Mouse (Mus musculus): ENCODE measurements at regions not wholly inside any gene's neighbourhood (a gene's known extent, or its start where the extent isn't known, plus 50 kb on each side); places are given as distances from the start of the nearest gene placed in this dataset.
A peak's percentile ranks its signal among the peaks of the same experiment; 100 is the strongest.

DNA sequence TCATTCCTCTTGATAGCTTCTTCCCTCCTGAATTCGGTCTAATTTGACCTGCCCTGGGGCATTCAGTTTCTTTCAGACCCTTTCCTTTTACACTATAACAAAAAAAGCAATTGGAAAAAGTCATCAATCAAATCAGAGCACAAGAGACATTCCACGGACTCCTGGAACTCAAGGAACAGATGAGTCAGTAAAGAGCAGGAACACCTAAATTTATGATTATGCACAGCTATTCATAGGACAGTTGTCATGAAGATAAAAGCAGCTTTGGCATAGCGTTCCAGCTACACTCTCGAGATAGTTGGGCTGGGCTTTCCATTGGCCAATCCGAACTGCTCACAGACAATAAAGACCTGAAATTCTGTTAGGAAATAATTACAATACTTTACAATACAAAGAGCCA is 2348.4 kb upstream of the Gm7489 start:
- no peak for DNase-seq
- Histone ChIP-seq H3K4me3 (ENCODE audit: low read depth, low read length) (no peak overlapping the region), H3K27ac (ENCODE audit: low read depth) (no peak overlapping the region), H3K9ac (no peak overlapping the region), H3K36me3 (ENCODE audit: insufficient read depth) (no peaks in the 10 kb centered on the region), H3K9me3 (ENCODE audit: low read depth, low read length) (no peaks in the 10 kb centered on the region), H3K27me3 (ENCODE audit: insufficient read depth, low read length) (no peaks in the 10 kb centered on the region), H3K4me1 (ENCODE audit: insufficient read depth) (no peaks in the 10 kb centered on the region), H3K4me2 (no peak overlapping the region)
- no peak for ATAC-seq (ENCODE audit: insufficient read depth)
- WGBS, result 46% methylated on average over 5 of the region's 5 CpGs
- no peak for TF ChIP-seq CTCF (IDR thresholded peaks at IDR 0.05; ENCODE audit: low read depth)

DNA sequence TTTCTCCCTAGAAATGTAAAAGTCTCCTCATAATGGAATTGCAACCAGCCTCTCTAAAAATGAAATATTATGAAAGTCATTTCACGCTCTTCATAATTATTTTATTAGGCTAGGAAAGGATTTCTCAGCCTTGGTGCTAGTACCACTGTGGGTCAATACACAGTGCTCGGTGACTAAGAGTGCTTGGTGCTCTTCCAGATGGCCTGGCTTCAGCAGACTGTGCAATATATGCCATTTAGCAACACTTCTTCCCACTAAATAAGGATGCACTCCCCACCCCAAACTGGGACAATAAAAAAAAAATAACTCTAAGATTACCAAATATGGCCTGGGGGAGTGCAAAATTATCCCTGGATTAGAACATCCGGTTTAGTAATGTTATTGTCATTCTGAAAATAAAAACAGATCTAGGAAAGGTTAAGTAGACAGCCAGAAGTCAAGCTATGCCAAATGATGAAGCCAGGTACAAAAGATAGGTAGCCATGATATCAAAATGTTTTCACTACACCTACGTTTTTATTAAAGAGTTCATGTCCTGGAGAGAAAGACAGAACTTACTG is 2333.4 kb upstream of the Gm7489 start:
- Histone ChIP-seq H3K4me2 (no peak overlapping the region), H3K9ac (no peak overlapping the region), H3K27me3 (ENCODE audit: insufficient read depth, low read length) (no peaks in the 10 kb centered on the region), H3K27ac (ENCODE audit: low read depth) (no peak overlapping the region), H3K4me3 (ENCODE audit: low read depth, low read length) (no peak overlapping the region), H3K9me3 (ENCODE audit: low read depth, low read length) (no peaks in the 10 kb centered on the region), H3K36me3 (ENCODE audit: insufficient read depth) (no peaks in the 10 kb centered on the region), H3K4me1 (ENCODE audit: insufficient read depth) (no peaks in the 10 kb centered on the region)
- WGBS, result 83% methylated on average over 4 of the region's 4 CpGs
- no peak for DNase-seq
- TF ChIP-seq CTCF (IDR thresholded peaks at IDR 0.05; ENCODE audit: low read depth), result no peak
- no peak for ATAC-seq (ENCODE audit: insufficient read depth)

DNA sequence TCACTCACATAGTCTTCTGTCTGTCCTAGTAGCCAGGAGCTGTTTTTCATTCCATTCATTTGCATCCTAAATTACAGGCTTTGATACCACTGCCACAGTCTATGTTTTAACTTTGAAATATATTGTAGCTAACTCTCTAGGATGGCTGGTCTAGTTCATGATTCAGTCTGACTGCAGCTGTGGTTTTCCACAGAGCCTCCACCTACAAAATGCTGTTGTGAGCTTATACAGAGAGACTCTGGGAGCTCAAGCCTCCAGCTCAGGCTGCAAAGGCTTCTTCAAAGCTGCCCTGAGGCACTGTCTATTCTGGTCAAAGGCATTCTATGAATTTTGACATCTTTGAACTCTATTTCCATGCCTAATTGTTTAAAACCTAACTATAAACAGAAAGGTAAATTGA is 2326.5 kb upstream of the Gm7489 start:
- Histone ChIP-seq H3K36me3 (ENCODE audit: insufficient read depth) (no peaks in the 10 kb centered on the region), H3K4me1 (ENCODE audit: insufficient read depth) (no peaks in the 10 kb centered on the region), H3K27me3 (ENCODE audit: insufficient read depth, low read length) (no peaks in the 10 kb centered on the region), H3K4me2 (no peak overlapping the region), H3K27ac (ENCODE audit: low read depth) (no peak overlapping the region), H3K9ac (no peak overlapping the region), H3K9me3 (ENCODE audit: low read depth, low read length) (no peaks in the 10 kb centered on the region), H3K4me3 (ENCODE audit: low read depth, low read length) (no peak overlapping the region)
- TF ChIP-seq CTCF (IDR thresholded peaks at IDR 0.05; ENCODE audit: low read depth), result no peak
- DNase-seq (no peak), ATAC-seq (ENCODE audit: insufficient read depth) (no peak)

DNA sequence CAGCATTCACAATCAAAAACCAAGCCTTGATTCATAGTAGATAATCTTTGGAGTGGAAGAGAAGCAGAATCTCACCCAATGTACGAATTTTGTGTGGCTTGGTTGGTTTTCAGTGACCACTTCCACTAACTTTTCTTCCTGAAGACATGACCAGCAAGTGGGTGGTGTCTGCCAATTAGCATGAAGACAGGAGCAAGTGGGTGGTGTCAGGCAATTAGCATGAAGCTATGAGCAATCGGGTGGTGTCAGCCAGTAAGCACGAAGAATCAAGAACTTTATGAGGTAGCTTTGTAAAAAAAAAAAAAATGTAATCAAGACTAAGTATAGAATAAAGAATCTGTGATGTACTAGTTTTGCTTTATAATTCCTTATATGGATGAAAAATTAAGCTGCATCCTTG is 2319.2 kb upstream of the Gm7489 start:
- Histone ChIP-seq H3K4me2 (no peak overlapping the region), H3K36me3 (ENCODE audit: insufficient read depth) (no peaks in the 10 kb centered on the region), H3K27me3 (ENCODE audit: insufficient read depth, low read length) (no peaks in the 10 kb centered on the region), H3K9me3 (ENCODE audit: low read depth, low read length) (no peaks in the 10 kb centered on the region), H3K4me1 (ENCODE audit: insufficient read depth) (no peaks in the 10 kb centered on the region), H3K4me3 (ENCODE audit: low read depth, low read length) (no peak overlapping the region), H3K9ac (no peak overlapping the region), H3K27ac (ENCODE audit: low read depth) (no peak overlapping the region)
- TF ChIP-seq CTCF (IDR thresholded peaks at IDR 0.05; ENCODE audit: low read depth), result no peak
- WGBS, result 76% methylated on average over 3 of the region's 3 CpGs
- ATAC-seq (ENCODE audit: insufficient read depth) (no peak), DNase-seq (no peak)

DNA sequence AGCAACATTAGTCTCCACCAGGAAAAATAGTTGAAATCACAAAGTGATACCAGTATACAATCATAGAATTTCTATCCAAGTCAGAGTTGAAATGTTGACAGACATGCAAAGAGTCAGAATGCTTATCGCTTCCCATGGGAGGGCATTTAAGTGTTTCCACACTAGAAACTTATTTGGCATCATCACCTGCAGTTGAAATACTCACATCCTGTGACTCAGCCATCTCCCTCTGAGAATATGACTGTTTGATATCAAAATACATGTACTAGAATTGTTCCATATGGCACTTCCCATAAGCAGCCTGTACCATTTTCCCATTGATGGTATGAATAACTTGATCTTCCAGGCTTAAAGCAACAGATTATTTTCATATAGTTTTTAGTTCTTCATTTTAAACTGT is 2314.1 kb upstream of the Gm7489 start:
- no peak overlapping the region for H3K27ac ChIP-seq (ENCODE audit: low read depth)
- DNase-seq, result no peak
- ATAC-seq (ENCODE audit: insufficient read depth), result no peak
- H3K36me3 ChIP-seq (ENCODE audit: insufficient read depth), result no peaks in the 10 kb centered on the region
- H3K27me3 ChIP-seq (ENCODE audit: insufficient read depth, low read length), result no peaks in the 10 kb centered on the region
- H3K4me2 ChIP-seq, result no peak overlapping the region
- no peaks in the 10 kb centered on the region for H3K9me3 ChIP-seq (ENCODE audit: low read depth, low read length)
- no peaks in the 10 kb centered on the region for H3K4me1 ChIP-seq (ENCODE audit: insufficient read depth)
- H3K9ac ChIP-seq, result no peak overlapping the region
- TF ChIP-seq CTCF (IDR thresholded peaks at IDR 0.05; ENCODE audit: low read depth), result no peak
- WGBS, result 89% methylated on average over 1 of the region's 1 CpGs
- no peak overlapping the region for H3K4me3 ChIP-seq (ENCODE audit: low read depth, low read length)

DNA sequence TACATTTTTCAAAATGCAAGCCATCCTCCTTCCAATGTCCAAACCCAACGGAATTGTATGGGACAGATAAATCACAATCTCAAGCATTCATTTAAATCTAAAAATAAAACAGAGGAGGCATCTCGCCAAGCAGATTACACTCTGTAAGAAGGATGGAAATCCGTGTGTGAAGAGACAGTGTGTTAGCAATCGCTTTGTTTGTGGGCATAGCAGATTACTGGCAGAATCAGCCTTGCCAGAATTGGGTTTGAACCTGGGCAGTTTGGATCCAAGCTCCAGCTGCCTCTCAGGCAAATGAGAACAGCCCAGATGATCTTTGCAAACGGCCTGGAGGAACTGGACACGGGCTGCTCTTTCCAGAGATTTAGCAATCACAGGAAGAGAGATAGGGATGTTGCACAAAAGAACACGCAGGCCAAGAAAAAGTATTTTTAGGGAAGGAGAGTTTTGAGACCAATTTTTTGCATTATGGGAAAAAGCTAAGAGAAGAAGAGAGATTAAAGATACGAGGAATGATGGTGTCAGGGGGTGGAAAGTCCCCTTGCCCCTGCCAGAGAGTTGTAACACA is 2310.1 kb upstream of the Gm7489 start:
- ATAC-seq (ENCODE audit: insufficient read depth) (no peak), DNase-seq (peak; percentile 24)
- Histone ChIP-seq H3K36me3 (ENCODE audit: insufficient read depth) (no peaks in the 10 kb centered on the region), H3K9me3 (ENCODE audit: low read depth, low read length) (no peaks in the 10 kb centered on the region), H3K4me3 (ENCODE audit: low read depth, low read length) (no peak overlapping the region), H3K9ac (no peak overlapping the region), H3K4me1 (ENCODE audit: insufficient read depth) (no peaks in the 10 kb centered on the region), H3K27ac (ENCODE audit: low read depth) (no peak overlapping the region), H3K4me2 (no peak overlapping the region), H3K27me3 (ENCODE audit: insufficient read depth, low read length) (no peaks in the 10 kb centered on the region)
- 62% methylated on average over 8 of the region's 8 CpGs for WGBS
- TF ChIP-seq CTCF (IDR thresholded peaks at IDR 0.05; ENCODE audit: low read depth), result no peak

DNA sequence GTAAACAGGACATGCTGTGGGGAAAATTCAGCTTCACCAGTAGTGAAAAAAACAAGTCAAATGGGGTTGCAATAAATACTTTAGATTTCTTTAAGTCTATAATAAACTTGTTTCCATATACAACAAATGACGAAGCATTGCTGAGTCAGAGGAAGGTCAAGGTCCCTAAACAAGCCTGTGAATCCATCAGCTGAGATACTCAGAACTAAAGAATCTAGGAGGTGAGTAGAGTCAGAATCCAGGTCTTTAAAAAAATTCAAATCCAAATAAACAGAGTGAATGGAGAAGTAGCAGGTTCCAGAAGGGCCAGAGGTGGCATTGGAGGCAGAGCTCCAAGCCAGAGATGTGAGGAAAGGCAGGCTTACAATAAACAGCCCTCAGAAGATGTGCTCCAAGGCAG is 2301.1 kb upstream of the Gm7489 start:
- Histone ChIP-seq H3K27ac (ENCODE audit: low read depth) (no peak overlapping the region), H3K4me1 (ENCODE audit: insufficient read depth) (no peaks in the 10 kb centered on the region), H3K4me2 (no peak overlapping the region), H3K9ac (no peak overlapping the region), H3K4me3 (ENCODE audit: low read depth, low read length) (no peak overlapping the region), H3K36me3 (ENCODE audit: insufficient read depth) (no peaks in the 10 kb centered on the region), H3K27me3 (ENCODE audit: insufficient read depth, low read length) (no peaks in the 10 kb centered on the region), H3K9me3 (ENCODE audit: low read depth, low read length) (no peaks in the 10 kb centered on the region)
- no peak for TF ChIP-seq CTCF (IDR thresholded peaks at IDR 0.05; ENCODE audit: low read depth)
- no peak for ATAC-seq (ENCODE audit: insufficient read depth)
- DNase-seq, result no peak
- WGBS, result 73% methylated on average over 1 of the region's 1 CpGs

DNA sequence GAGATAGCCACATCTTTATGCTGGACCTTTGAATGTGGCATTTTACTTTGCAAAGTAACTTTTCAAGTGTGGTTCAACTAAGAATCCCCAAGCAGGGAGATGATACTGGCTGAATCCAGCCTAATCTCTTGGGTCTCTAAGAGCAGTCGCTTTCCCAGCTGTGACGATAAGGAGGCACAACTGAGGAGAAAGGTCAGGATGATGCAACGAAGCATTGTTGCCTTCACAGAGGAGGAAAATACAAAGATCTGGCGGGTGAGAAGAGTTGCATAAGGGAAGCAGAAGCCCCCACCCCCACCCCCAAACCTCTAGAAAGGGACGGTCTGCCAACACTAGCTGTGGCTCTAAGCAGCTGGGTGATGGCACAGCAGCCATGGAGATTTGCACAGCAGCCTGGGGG is 2298.6 kb upstream of the Gm7489 start:
- WGBS, result 71% methylated on average over 5 of the region's 5 CpGs
- DNase-seq, result no peak
- H3K27me3 ChIP-seq (ENCODE audit: insufficient read depth, low read length), result no peaks in the 10 kb centered on the region

More for the DNA sequence above, 2298.6 kb upstream of the Gm7489 start:
- no peak overlapping the region for H3K4me2 ChIP-seq
- TF ChIP-seq CTCF (IDR thresholded peaks at IDR 0.05; ENCODE audit: low read depth), result no peak
- H3K4me3 ChIP-seq (ENCODE audit: low read depth, low read length), result no peak overlapping the region
- no peak for ATAC-seq (ENCODE audit: insufficient read depth)
- H3K4me1 ChIP-seq (ENCODE audit: insufficient read depth), result no peaks in the 10 kb centered on the region
- no peaks in the 10 kb centered on the region for H3K36me3 ChIP-seq (ENCODE audit: insufficient read depth)
- H3K9me3 ChIP-seq (ENCODE audit: low read depth, low read length), result no peaks in the 10 kb centered on the region
- no peak overlapping the region for H3K9ac ChIP-seq
- H3K27ac ChIP-seq (ENCODE audit: low read depth), result no peak overlapping the region
